In the genomic region with DNA sequence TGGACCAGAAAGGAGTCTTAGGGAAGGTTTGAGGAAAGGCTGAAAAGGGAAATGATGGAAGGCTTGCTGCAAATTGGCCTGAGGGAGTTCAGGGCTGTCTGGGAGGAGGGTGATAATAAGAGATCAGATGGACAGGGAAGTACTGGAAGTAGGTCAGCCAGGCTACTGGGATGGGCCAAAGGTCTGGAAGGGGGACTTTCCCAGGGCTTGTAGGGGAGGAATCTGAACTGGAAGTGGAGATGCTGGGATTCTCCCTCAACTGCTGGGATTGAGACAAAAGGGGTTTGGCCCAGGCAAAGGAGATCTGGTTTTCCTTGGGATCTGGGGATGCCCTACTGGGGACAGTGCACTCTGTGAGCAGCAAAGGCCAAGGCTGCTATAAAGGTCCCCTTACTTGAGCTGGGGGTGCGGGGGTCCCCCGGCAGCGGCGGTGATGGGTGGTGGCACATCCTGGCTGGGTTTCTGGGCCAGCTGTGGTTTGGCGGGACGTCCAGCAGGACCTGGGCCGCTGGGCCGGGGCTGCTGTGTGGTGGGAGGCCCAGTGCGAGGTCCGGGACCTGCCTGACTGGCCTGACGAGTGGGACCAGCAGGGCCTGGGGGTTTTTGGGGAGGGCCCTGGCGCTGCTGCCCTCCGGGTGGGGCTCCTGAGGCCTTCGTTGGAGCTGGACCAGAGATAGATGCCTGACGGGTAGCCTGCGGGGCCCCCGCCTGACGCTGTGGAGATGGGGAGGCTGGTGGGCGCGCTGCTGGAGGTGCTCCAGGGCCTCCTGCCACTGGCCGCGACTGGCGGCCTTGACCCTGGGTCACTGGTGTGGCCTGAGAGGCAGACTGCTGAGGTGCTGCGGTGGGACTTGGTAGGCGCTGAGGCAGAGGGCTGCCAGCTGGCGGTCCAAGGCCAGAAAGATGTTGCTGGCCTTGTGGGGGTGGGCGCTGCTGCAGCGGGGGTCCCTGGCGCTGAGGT, we compare ENCODE assay signal across 7 mouse cellular contexts. TPM values are rescaled to one million over a fixed set of nuclear protein-coding genes. Genes with fewer than 3 reads are reported as not detected.
A peak's percentile ranks its signal among the peaks of the same experiment; 100 is the strongest.
DNase-seq lines count a peak whose midpoint lies in the region; ATAC-seq lines count a peak whose summit lies in the region.

No protein-coding gene starts in this region.

- H3K4me1 ChIP-seq in liver, embryonic 13.5 days (replicated peaks) = peaks cover 6% of the 10 kb centered on the region; the same call in 1 of the 2 replicates
- peaks cover 6% of the 10 kb centered on the region; the same call in 1 of the 2 replicates for H3K4me1 ChIP-seq in liver, embryonic 11.5 days (replicated peaks; ENCODE audit: control insufficient read depth, insufficient read depth, low read length)
- H3K4me1 ChIP-seq in embryonic facial prominence, embryonic 12.5 days = no peaks in the 10 kb centered on the region
- H3K4me1 ChIP-seq in heart, embryonic 15.5 days (replicated peaks) = peaks cover 15% of the 10 kb centered on the region
- no peaks in the 10 kb centered on the region for H3K4me1 ChIP-seq in midbrain, embryonic 15.5 days

- intact Hi-C loops in left cerebral cortex, postnatal 4 days (cut with DNase I) = no loop called here

- no peaks in the 10 kb centered on the region for H3K9me3 ChIP-seq in liver, embryonic 13.5 days (replicated peaks)
- no peaks in the 10 kb centered on the region for H3K9me3 ChIP-seq in liver, embryonic 11.5 days (ENCODE audit: control insufficient read depth, low read length)
- no peaks in the 10 kb centered on the region for H3K9me3 ChIP-seq in embryonic facial prominence, embryonic 12.5 days
- H3K9me3 ChIP-seq in heart, embryonic 15.5 days (replicated peaks) = no peaks in the 10 kb centered on the region
- no peaks in the 10 kb centered on the region for H3K9me3 ChIP-seq in midbrain, embryonic 15.5 days

- no peak overlapping the region for H3K9ac ChIP-seq in liver, embryonic 13.5 days
- H3K9ac ChIP-seq in liver, embryonic 11.5 days (ENCODE audit: low read depth, low read length) = no peak overlapping the region
- no peak overlapping the region for H3K9ac ChIP-seq in embryonic facial prominence, embryonic 12.5 days
- no peak overlapping the region for H3K9ac ChIP-seq in heart, embryonic 15.5 days
- H3K9ac ChIP-seq in midbrain, embryonic 15.5 days = no peak overlapping the region

- WGBS in liver, embryonic 13.5 days (ENCODE audit: insufficient replicate concordance) = 42% methylated on average over 29 of the region's 29 CpGs
- 36% methylated on average over 28 of the region's 29 CpGs for WGBS in liver, embryonic 11.5 days
- WGBS in embryonic facial prominence, embryonic 12.5 days = 38% methylated on average over 27 of the region's 29 CpGs
- 40% methylated on average over 29 of the region's 29 CpGs for WGBS in heart, embryonic 15.5 days
- WGBS in midbrain, embryonic 15.5 days = 50% methylated on average over 27 of the region's 29 CpGs

- no peak overlapping the region for H3K4me2 ChIP-seq in liver, embryonic 13.5 days
- H3K4me2 ChIP-seq in liver, embryonic 11.5 days = no peak overlapping the region
- no peak overlapping the region for H3K4me2 ChIP-seq in embryonic facial prominence, embryonic 12.5 days (replicated peaks)
- H3K4me2 ChIP-seq in heart, embryonic 15.5 days = peak overlapping the region; percentile 43
- H3K4me2 ChIP-seq in midbrain, embryonic 15.5 days = no peak overlapping the region

- H3K4me3 ChIP-seq in liver, embryonic 13.5 days (replicated peaks) = no peak overlapping the region
- no peak overlapping the region for H3K4me3 ChIP-seq in liver, embryonic 11.5 days (ENCODE audit: low read depth, low read length)
- H3K4me3 ChIP-seq in embryonic facial prominence, embryonic 12.5 days = no peak overlapping the region
- no peak overlapping the region for H3K4me3 ChIP-seq in heart, embryonic 15.5 days
- no peak overlapping the region for H3K4me3 ChIP-seq in midbrain, embryonic 15.5 days

- H3K27me3 ChIP-seq in liver, embryonic 13.5 days = no peaks in the 10 kb centered on the region
- H3K27me3 ChIP-seq in liver, embryonic 11.5 days (replicated peaks; ENCODE audit: control insufficient read depth, insufficient read depth, low read length) = no peaks in the 10 kb centered on the region
- no peaks in the 10 kb centered on the region for H3K27me3 ChIP-seq in embryonic facial prominence, embryonic 12.5 days
- no peaks in the 10 kb centered on the region for H3K27me3 ChIP-seq in heart, embryonic 15.5 days
- no peaks in the 10 kb centered on the region for H3K27me3 ChIP-seq in midbrain, embryonic 15.5 days (replicated peaks)

- ATAC-seq in liver, embryonic 13.5 days (ENCODE audit: low read depth) = peak; percentile 40
- ATAC-seq in liver, embryonic 11.5 days (replicated peaks; ENCODE audit: low FRiP score) = no peak
- peak; percentile 24; the same call in 1 of the 2 replicates for ATAC-seq in embryonic facial prominence, embryonic 12.5 days (ENCODE audit: insufficient number of reproducible peaks, insufficient read depth, low FRiP score, low TSS enrichment)
- ATAC-seq in heart, embryonic 15.5 days (replicated peaks; ENCODE audit: insufficient number of reproducible peaks, insufficient read depth, low FRiP score, low read depth) = no peak
- ATAC-seq in midbrain, embryonic 15.5 days (replicated peaks) = 0 out of 2 replicates have a peak, but pooled peaks have one; percentile 7

- H3K27ac ChIP-seq in liver, embryonic 13.5 days = no peak overlapping the region
- H3K27ac ChIP-seq in liver, embryonic 11.5 days (ENCODE audit: low read depth, low read length) = no peak overlapping the region
- H3K27ac ChIP-seq in embryonic facial prominence, embryonic 12.5 days = no peak overlapping the region
- H3K27ac ChIP-seq in heart, embryonic 15.5 days = peak overlapping the region; percentile 24; the same call in 1 of the 2 replicates
- no peak overlapping the region for H3K27ac ChIP-seq in midbrain, embryonic 15.5 days

- H3K36me3 ChIP-seq in liver, embryonic 13.5 days = peaks cover 12% of the 10 kb centered on the region
- no peaks in the 10 kb centered on the region for H3K36me3 ChIP-seq in liver, embryonic 11.5 days (ENCODE audit: control insufficient read depth, insufficient read depth, low read length)
- H3K36me3 ChIP-seq in embryonic facial prominence, embryonic 12.5 days = no peaks in the 10 kb centered on the region
- H3K36me3 ChIP-seq in heart, embryonic 15.5 days = no peaks in the 10 kb centered on the region
- no peaks in the 10 kb centered on the region for H3K36me3 ChIP-seq in midbrain, embryonic 15.5 days (replicated peaks)

- no peak for DNase-seq in liver, embryonic 13.5 days
- no peak for DNase-seq in liver, embryonic 11.5 days (ENCODE audit: low spot score)
- no peak for DNase-seq in left cerebral cortex, postnatal 4 days
- DNase-seq in thymus, postnatal 0 days (ENCODE audit: low spot score) = no peak

RNA-seq across cellular contexts. Expression of a gene that starts 7.6 kb away (rescaled TPM):
- 3.1 and 3.3 TPM in 2 replicates for polyA plus RNA-seq in liver, embryonic 13.5 days (2015; fragmentation: Nextera tagmentation; extraction: Ambion mirVana)
- polyA plus RNA-seq in liver, embryonic 11.5 days (2014; fragmentation: Nextera tagmentation; extraction: Ambion mirVana) = 8.8 and 10.6 TPM in 2 replicates
- polyA plus RNA-seq in embryonic facial prominence, embryonic 12.5 days (2016; fragmentation: Nextera tagmentation; extraction: Ambion mirVana) = 16.0 and 17.9 TPM in 2 replicates
- 25.2 and 25.6 TPM in 2 replicates for polyA plus RNA-seq in heart, embryonic 15.5 days (2015; fragmentation: Nextera tagmentation; extraction: Ambion mirVana)
- polyA plus RNA-seq in midbrain, embryonic 15.5 days (2015; fragmentation: Nextera tagmentation; extraction: Ambion mirVana) = 3.1 and 4.0 TPM in 2 replicates
- total RNA-seq in left cerebral cortex, postnatal 4 days (2021) = 1 to 10 TPM; 2.2 to 2.4 TPM
- polyA plus RNA-seq in thymus, postnatal 0 days (2015; fragmentation: Nextera tagmentation; extraction: Ambion mirVana) = 7.0 and 7.8 TPM in 2 replicates

RNA-seq across cellular contexts. Expression of a gene that starts 58.4 kb away (rescaled TPM):
- 0.03 and 0.12 TPM in 2 replicates for polyA plus RNA-seq in liver, embryonic 13.5 days (2015; fragmentation: Nextera tagmentation; extraction: Ambion mirVana)
- 0.48 and 0.60 TPM in 2 replicates for polyA plus RNA-seq in liver, embryonic 11.5 days (2014; fragmentation: Nextera tagmentation; extraction: Ambion mirVana)
- 2.3 and 2.5 TPM in 2 replicates for polyA plus RNA-seq in embryonic facial prominence, embryonic 12.5 days (2016; fragmentation: Nextera tagmentation; extraction: Ambion mirVana)
- 0.25 and 0.77 TPM in 2 replicates for polyA plus RNA-seq in heart, embryonic 15.5 days (2015; fragmentation: Nextera tagmentation; extraction: Ambion mirVana)
- polyA plus RNA-seq in midbrain, embryonic 15.5 days (2015; fragmentation: Nextera tagmentation; extraction: Ambion mirVana) = 76.3 and 76.8 TPM in 2 replicates
- 100 to 1,000 TPM; 223 to 239 TPM for total RNA-seq in left cerebral cortex, postnatal 4 days (2021)
- 0.04 TPM in 1 of 2 replicates, not detected in the other for polyA plus RNA-seq in thymus, postnatal 0 days (2015; fragmentation: Nextera tagmentation; extraction: Ambion mirVana)

Comparison
In these comparisons a context has a peak if more than half of its experiments do, and no peak if none do; other contexts are left out.
1. ATAC-seq: peak in liver, embryonic 13.5 days (single experiment), embryonic facial prominence, embryonic 12.5 days (single experiment) and midbrain, embryonic 15.5 days (single experiment); none in liver, embryonic 11.5 days (single experiment) and heart, embryonic 15.5 days (single experiment).
2. RNA of a gene that starts 58.4 kb away (polyA plus RNA-seq): 76.3 to 76.8 TPM in midbrain, embryonic 15.5 days; 2.3 to 2.5 TPM in embryonic facial prominence, embryonic 12.5 days, 0.48 to 0.60 TPM in liver, embryonic 11.5 days, 0.25 to 0.77 TPM in heart, embryonic 15.5 days, 0.03 to 0.12 TPM in liver, embryonic 13.5 days and 0.04 TPM in thymus, postnatal 0 days; every median in the first group is over 10 times any median in the second.